Mouse (Mus musculus) left cerebral cortex, adult 2 months (tissue): Measurements from ENCODE around the gene Cenpp. TPM values are rescaled to one million over a fixed set of nuclear protein-coding genes. Genes with fewer than 3 reads are reported as not detected.

Source experiments
- DNase-seq, 2 experiments: peaks; one replicate each; pipeline ENCODE4 v3.0.0; 2021 to 2022; ENCODE audit warnings: low spot score in 2 of 2, mixed read lengths in 1 of 2; ENCODE audit errors: extremely low spot score in 1 of 2
- H3K27ac ChIP-seq: fragments of 200-600 bp; 2 replicates; pipeline ENCODE4 v1.8.1; 2022
- H3K4me3 ChIP-seq: fragments of 200-600 bp; 2 replicates; pipeline ENCODE4 v1.8.1; 2022
- CTCF ChIP-seq: fragments of 200-600 bp; IDR thresholded peaks from 2 replicates; pipeline ENCODE4 v1.8.1; 2022; ENCODE audit warnings: antibody characterized with exemption, mild to moderate bottlenecking, moderate library complexity
- intact Hi-C: fragments of 180-260 bp; cut with DNase I; formaldehyde crosslinking; loops from one replicate; pipeline ENCODE4 v1.15.1; 2025
- total RNA-seq, 2 experiments: library from RNA; stranded (reverse); gene quantifications; 2 replicates each; pipeline ENCODE4 v1.2.3; 2021

Gene Cenpp
- total RNA-seq, 2 experiments from 2014 or later, result 0.51 to 1.5 TPM

GRCm38 (mm10) chr13:49549616-49550015 is 103.0 kb downstream of the Cenpp start:
- no peak overlapping the region for H3K4me3 ChIP-seq
- TF ChIP-seq CTCF, result no peak
- DNase-seq, result no peak
- H3K27ac ChIP-seq, result no peak overlapping the region
- intact Hi-C loops, result no loop called here

DNA sequence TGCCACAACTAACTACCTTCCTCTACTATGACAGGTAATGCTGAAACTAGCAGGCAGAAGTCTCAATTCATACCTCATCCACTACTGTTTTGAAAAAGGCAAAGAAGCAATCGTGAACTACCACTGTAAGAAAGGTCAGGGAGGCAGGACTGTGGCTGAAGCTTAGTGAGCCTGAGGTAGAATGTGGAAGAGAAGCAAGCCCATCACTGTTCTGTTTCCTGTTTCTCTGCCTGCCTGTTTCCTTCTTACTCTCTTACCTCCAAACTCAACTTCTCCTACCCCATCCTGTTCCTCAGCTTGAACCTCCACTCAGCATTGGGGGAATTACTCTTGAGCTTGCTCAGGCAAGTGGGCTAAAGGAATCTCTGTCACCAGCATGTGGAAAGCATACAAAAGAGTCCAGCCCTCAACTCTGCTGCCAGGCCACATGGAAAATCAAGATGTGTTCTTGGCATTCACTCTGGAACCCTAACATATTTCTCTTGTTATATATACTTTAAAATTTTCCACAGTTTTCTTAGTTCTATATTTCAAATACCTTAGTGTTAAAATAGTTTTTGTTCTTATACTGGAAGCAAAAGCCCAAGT is 104.9 kb downstream of the Cenpp start:
- no peak overlapping the region for H3K27ac ChIP-seq
- intact Hi-C loops, result no loop called here
- no peak for TF ChIP-seq CTCF
- H3K4me3 ChIP-seq, result no peak overlapping the region
- DNase-seq, result no peak

DNA sequence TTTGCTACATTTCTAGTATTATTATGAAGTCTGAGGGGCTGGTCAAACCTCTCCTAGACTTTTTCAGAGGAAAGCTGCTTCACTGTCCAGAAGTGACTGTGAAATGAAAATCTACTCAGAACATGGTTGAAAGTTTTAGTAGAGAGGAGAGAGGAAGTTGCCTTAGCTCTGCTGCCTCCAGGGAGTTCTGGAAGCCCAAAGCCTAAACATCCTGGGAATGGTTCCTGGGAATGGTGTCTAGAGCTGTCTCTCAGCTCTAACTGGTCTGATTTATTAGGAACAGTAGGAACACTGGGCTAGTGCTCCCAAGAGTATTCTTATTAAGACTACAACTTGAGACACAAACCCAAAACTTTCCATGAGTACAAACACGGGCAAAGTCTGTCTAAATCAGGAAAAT is 106.1 kb downstream of the Cenpp start:
- intact Hi-C loops, result no loop called here
- Histone ChIP-seq H3K27ac (no peak overlapping the region), H3K4me3 (no peak overlapping the region)
- no peak for DNase-seq
- TF ChIP-seq CTCF, result no peak

- intact Hi-C loops, result no loop called here
- TF ChIP-seq CTCF, result no peak
- Histone ChIP-seq H3K4me3 (no peak overlapping the region), H3K27ac (no peak overlapping the region)
- no peak for DNase-seq
Observed at GRCm38 (mm10) chr13:49545646-49546045, 106.9 kb downstream of the Cenpp start.

DNA sequence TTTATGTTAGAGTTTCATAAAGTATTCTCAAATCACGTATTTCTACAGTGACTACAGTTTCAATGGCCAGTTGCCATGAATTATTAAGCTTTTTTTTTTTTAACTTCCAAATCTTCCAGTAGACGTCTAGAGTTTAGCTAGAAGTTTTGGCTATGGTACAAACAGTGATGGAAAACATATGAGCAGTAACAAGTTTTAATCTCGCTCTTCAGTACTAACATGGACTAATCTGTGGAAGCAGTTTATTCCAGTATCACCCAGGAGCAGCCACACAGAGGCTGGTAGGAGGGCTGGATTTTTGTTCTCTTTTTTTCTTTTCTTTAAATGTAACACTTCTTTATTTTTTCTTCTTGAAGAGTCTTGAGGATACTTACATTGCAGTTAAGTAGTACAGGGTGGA is 108.3 kb downstream of the Cenpp start, which contains the start of gene Aspn:
Gene Aspn (plus strand): TSS at position 165 of the 400 bp plus-strand sequence.
- DNase-seq, result no peak
- TF ChIP-seq CTCF, result no peak
- H3K4me3 ChIP-seq, result no peak within 1 kb of the TSS
- no peak within 1 kb of the TSS for H3K27ac ChIP-seq
- intact Hi-C loops, result no loop called here

GRCm38 (mm10) chr13:49538693-49539092 is 113.9 kb downstream of the Cenpp start:
- H3K4me3 ChIP-seq, result no peak overlapping the region
- no peak for TF ChIP-seq CTCF
- H3K27ac ChIP-seq, result no peak overlapping the region
- no peak for DNase-seq
- intact Hi-C loops, result no loop called here

GRCm38 (mm10) chr13:49536946-49537345 is 115.6 kb downstream of the Cenpp start:
- DNase-seq, result no peak
- no peak overlapping the region for H3K27ac ChIP-seq
- no peak overlapping the region for H3K4me3 ChIP-seq
- intact Hi-C loops, result no loop called here
- TF ChIP-seq CTCF, result no peak

DNA sequence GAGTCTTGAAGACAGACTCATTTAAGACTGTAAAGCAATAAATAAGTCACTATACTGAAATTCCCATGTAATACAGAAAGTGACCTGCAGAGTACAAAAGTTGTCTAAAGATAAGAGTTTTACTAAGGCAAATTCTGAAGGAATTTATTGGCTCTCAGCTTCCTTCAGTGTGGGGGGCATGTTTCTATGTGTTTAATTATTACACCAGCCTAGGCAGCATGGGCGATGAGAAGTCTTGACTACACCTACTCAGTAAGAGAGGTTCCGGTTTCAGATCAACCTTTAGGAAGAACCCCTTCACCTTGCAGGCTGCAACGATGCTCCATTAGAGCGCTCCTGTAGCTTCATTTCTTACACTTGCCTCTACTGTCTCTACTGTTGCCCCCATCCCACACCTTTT is 121.9 kb downstream of the Cenpp start:
- no peak overlapping the region for H3K27ac ChIP-seq
- intact Hi-C loops, result no loop called here
- no peak; the same call in none of the 2 replicates for TF ChIP-seq CTCF

DNA sequence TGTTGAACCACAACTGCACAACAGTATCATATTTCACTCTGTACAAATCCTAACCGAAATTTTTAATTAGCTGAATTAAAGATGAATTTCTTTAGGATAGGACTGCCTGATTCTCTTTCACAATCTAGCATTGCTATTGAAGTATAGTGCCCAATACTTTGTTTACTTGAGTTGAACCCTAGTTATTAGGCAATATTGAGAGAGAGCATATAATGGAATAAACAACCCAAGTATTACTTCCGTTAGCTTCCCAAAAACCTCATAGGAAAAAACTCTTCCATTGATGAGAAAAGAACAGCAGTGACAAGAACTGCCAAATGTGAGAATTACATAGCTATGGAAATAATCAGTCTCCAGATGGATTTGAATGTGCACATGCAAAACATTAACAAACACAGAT is 126.3 kb downstream of the Cenpp start:
- TF ChIP-seq CTCF, result no peak
- Histone ChIP-seq H3K27ac (no peak overlapping the region), H3K4me3 (no peak overlapping the region)
- no peak for DNase-seq
- intact Hi-C loops, result no loop called here

More for the DNA sequence above, 121.9 kb downstream of the Cenpp start:
- no peak for DNase-seq
- no peak overlapping the region for H3K4me3 ChIP-seq

- intact Hi-C loops, result no loop called here
- H3K27ac ChIP-seq, result no peak overlapping the region
- DNase-seq, result no peak
- TF ChIP-seq CTCF, result no peak
- H3K4me3 ChIP-seq, result no peak overlapping the region
Observed at GRCm38 (mm10) chr13:49518761-49519160, 133.8 kb downstream of the Cenpp start.

DNA sequence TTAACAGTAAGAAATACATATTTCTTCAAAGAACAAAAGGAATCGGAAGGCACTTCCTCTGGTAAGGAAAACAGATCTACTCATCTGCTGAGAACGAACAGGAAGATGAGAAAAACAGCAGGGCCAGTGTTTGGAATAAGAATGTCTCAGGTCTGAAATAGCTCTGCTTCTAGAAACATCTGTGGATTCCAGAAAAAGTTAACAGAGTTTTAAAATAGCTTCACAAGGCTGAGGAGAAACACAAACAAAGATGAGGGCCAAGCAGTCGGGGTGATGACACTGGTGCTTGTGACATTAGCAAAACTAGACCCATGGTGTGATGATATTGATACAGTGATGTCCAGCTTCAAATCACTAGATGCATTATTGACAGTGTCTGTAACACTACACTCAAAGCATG is 145.4 kb downstream of the Cenpp start:
- TF ChIP-seq CTCF, result no peak
- H3K27ac ChIP-seq, result peak overlapping the region; percentile 20; the same call in 1 of the 2 replicates
- intact Hi-C loops, result no loop called here
- H3K4me3 ChIP-seq, result no peak overlapping the region
- DNase-seq, result no peak

GRCm38 (mm10) chr13:49505776-49506175 is 146.8 kb downstream of the Cenpp start:
- intact Hi-C loops, result no loop called here
- no peak for DNase-seq
- TF ChIP-seq CTCF, result no peak
- H3K27ac ChIP-seq, result peak overlapping the region; percentile 13; the same call in 1 of the 2 replicates
- H3K4me3 ChIP-seq, result no peak overlapping the region; the same call in 1 of the 2 replicates

DNA sequence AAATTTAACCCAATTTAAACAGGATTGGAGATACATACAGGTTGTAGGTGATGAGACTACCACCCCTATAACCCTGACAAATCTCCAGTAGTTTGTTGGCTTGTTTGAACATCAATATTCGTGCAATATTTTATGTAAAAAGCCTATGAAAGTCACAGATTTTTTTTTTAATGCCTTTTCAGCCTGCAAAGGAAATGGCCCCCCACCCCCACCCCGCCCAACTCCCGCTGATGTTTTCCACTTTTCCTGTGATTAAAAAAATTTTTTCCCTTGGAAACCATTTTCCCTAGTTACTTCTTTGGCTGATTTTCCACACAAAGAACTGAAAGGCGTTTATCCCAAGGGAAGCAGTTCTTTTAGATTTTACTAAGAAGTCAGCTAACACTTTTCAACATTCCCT is 148.1 kb downstream of the Cenpp start, which contains the start of gene Ecm2:
Gene Ecm2 (plus strand): TSS at position 301 of the 400 bp plus-strand sequence.
- Histone ChIP-seq H3K27ac (peak within 1 kb of the TSS; percentile 68; the same call in 1 of the 2 replicates), H3K4me3 (peak within 1 kb of the TSS; percentile 31; the same call in 1 of the 2 replicates)
- intact Hi-C loops, result no loop called here
- DNase-seq, result no peak
- no peak for TF ChIP-seq CTCF
